27 mouse cellular contexts compared by ENCODE assay signal in genomic region chr14:18105606-18106005, GRCm38 (mm10).
DNase-seq lines count a peak whose midpoint lies in the region; ATAC-seq and TF ChIP-seq lines count a peak whose summit lies in the region.
"Had no signal": no experiment of that assay in that cellular context is flagged by ENCODE, and none has a peak within 500 bp of the region (broad histone marks: within the 10 kb centered on the region; RNA-seq: fewer than 3 reads in every experiment).

No protein-coding gene starts in this region.

- DNase-seq in Muller cell, postnatal 12 days (ENCODE audit: inconsistent ontology term): peak; percentile 42
- DNase-seq in embryo, embryonic 10.5 days (ENCODE audit: low spot score): peak; percentile 14
- DNase-seq in spleen, postnatal 36 days (ENCODE audit: low spot score in 2 of 2): no peak
- no peak for DNase-seq in T-cell, adult 2 months (ENCODE audit: low spot score)
- DNase-seq: adrenal gland, postnatal 25 days; cerebellum, adult 8-10 months; cerebellum, postnatal 36 days; kidney, adult 11 months; kidney, postnatal 36 days; left cerebral cortex, postnatal 4 days; lung, embryonic 14.5 days; lung, postnatal 36 days; retina, postnatal 1 day; right cerebral cortex, postnatal 25 days had no signal

- no peaks in the 10 kb centered on the region for H3K36me3 ChIP-seq in limb, embryonic 12.5 days
- H3K36me3 ChIP-seq in hindbrain, embryonic 13.5 days: no peaks in the 10 kb centered on the region
- H3K36me3 ChIP-seq: embryonic facial prominence, embryonic 13.5 days; forebrain, embryonic 10.5 days; kidney, embryonic 15.5 days; midbrain, embryonic 15.5 days; neural tube, embryonic 13.5 days had no signal

- peak; percentile 82 for ATAC-seq in limb, embryonic 12.5 days (ENCODE audit: insufficient number of reproducible peaks, insufficient read depth, low FRiP score, low TSS enrichment, low read depth)
- ATAC-seq in hindbrain, embryonic 13.5 days (ENCODE audit: low FRiP score): no peak
- ATAC-seq: hindbrain, embryonic 16.5 days; midbrain, embryonic 15.5 days had no signal

- no peaks in the 10 kb centered on the region for H3K27me3 ChIP-seq in limb, embryonic 12.5 days
- no peaks in the 10 kb centered on the region for H3K27me3 ChIP-seq in hindbrain, embryonic 13.5 days
- H3K27me3 ChIP-seq: embryonic facial prominence, embryonic 13.5 days; kidney, embryonic 15.5 days; megakaryocyte, embryonic 14.5 days; midbrain, embryonic 15.5 days; neural tube, embryonic 13.5 days had no signal

- H3K4me3 ChIP-seq in embryonic fibroblast, embryonic 13.5 days (ENCODE audit: insufficient read depth, low read length): no peak overlapping the region
- H3K4me3 ChIP-seq in limb, embryonic 12.5 days (replicated peaks): no peak overlapping the region
- H3K4me3 ChIP-seq in hindbrain, embryonic 13.5 days: no peak overlapping the region
- H3K4me3 ChIP-seq: embryonic facial prominence, embryonic 13.5 days; forebrain, embryonic 10.5 days; kidney, embryonic 15.5 days; megakaryocyte, embryonic 14.5 days; midbrain, embryonic 15.5 days; myocyte; neural tube, embryonic 13.5 days had no signal

- H3K9ac ChIP-seq in limb, embryonic 12.5 days (replicated peaks): no peak overlapping the region
- no peak overlapping the region for H3K9ac ChIP-seq in hindbrain, embryonic 13.5 days
- H3K9ac ChIP-seq: embryonic facial prominence, embryonic 13.5 days; kidney, embryonic 15.5 days; liver, embryonic 14.5 days; lung, embryonic 14.5 days; midbrain, embryonic 15.5 days; neural tube, embryonic 13.5 days had no signal

- H3K9me3 ChIP-seq in limb, embryonic 12.5 days: peaks cover 3% of the 10 kb centered on the region; the same call in 1 of the 2 replicates
- H3K9me3 ChIP-seq in hindbrain, embryonic 13.5 days: peaks cover 3% of the 10 kb centered on the region; the same call in 1 of the 2 replicates
- H3K9me3 ChIP-seq: embryonic facial prominence, embryonic 13.5 days; forebrain, embryonic 10.5 days; kidney, embryonic 15.5 days; midbrain, embryonic 15.5 days; neural tube, embryonic 13.5 days had no signal

- no peaks in the 10 kb centered on the region for H3K4me1 ChIP-seq in embryonic fibroblast, embryonic 13.5 days (ENCODE audit: control insufficient read depth, insufficient read depth, low read length)
- peaks cover 5% of the 10 kb centered on the region; the same call in 1 of the 2 replicates for H3K4me1 ChIP-seq in limb, embryonic 12.5 days (replicated peaks)
- no peaks in the 10 kb centered on the region for H3K4me1 ChIP-seq in hindbrain, embryonic 13.5 days (replicated peaks)
- H3K4me1 ChIP-seq: forebrain, embryonic 10.5 days; kidney, embryonic 15.5 days; megakaryocyte, embryonic 14.5 days; midbrain, embryonic 15.5 days; neural tube, embryonic 13.5 days had no signal

- WGBS in limb, embryonic 12.5 days: 42% methylated on average over 1 of the region's 1 CpGs
- 78% methylated on average over 1 of the region's 1 CpGs for WGBS in hindbrain, embryonic 13.5 days

- H3K4me2 ChIP-seq in limb, embryonic 12.5 days: no peak overlapping the region
- H3K4me2 ChIP-seq in hindbrain, embryonic 13.5 days: no peak overlapping the region
- H3K4me2 ChIP-seq: embryonic facial prominence, embryonic 13.5 days; heart, embryonic 11.5 days; kidney, embryonic 15.5 days; lung, embryonic 14.5 days; midbrain, embryonic 15.5 days; neural tube, embryonic 13.5 days had no signal

- TF ChIP-seq CTCF in embryonic fibroblast, embryonic 13.5 days (IDR thresholded peaks at IDR 0.05; ENCODE audit: borderline replicate concordance, insufficient read depth, low read length): no peak

- 0 out of 2 replicates have a peak overlapping the region, but pooled peaks have one; percentile 32 for H3K27ac ChIP-seq in embryonic fibroblast, embryonic 13.5 days (ENCODE audit: insufficient read depth, low read length)
- no peak overlapping the region for H3K27ac ChIP-seq in limb, embryonic 12.5 days
- no peak overlapping the region for H3K27ac ChIP-seq in hindbrain, embryonic 13.5 days
- H3K27ac ChIP-seq: embryonic facial prominence, embryonic 13.5 days; forebrain, embryonic 10.5 days; kidney, embryonic 15.5 days; liver, embryonic 14.5 days; midbrain, embryonic 15.5 days; neural tube, embryonic 13.5 days had no signal

- TF ChIP-seq POLR2A in embryonic fibroblast, embryonic 13.5 days (IDR thresholded peaks at IDR 0.05; ENCODE audit: low read depth, low read length): no peak

Comparison
In these comparisons a context has a peak if more than half of its experiments do, and no peak if none do; other contexts are left out.
1. DNase-seq: peak in Muller cell, postnatal 12 days (single experiment) and embryo, embryonic 10.5 days (single experiment); none in spleen, postnatal 36 days (0 of 2) and T-cell, adult 2 months (single experiment).